Mouse (Mus musculus) cerebellum, adult 2 months (tissue): Measurements from ENCODE around the gene Pfdn4.

Source experiments
- CTCF ChIP-seq: fragments of 200-500 bp; IDR thresholded peaks from 2 replicates; pipeline ENCODE4 v1.5.1; 2011; ENCODE audit warnings: low read depth, mild to moderate bottlenecking, control low read depth, low read length, moderate library complexity, borderline replicate concordance; ENCODE audit not compliant: insufficient read depth
- POLR2A ChIP-seq: fragments of 200-500 bp; IDR thresholded peaks from 2 replicates; pipeline ENCODE4 v1.6.1; 2011; ENCODE audit warnings: low read length, control low read depth, borderline replicate concordance; ENCODE audit not compliant: insufficient read depth

DNA sequence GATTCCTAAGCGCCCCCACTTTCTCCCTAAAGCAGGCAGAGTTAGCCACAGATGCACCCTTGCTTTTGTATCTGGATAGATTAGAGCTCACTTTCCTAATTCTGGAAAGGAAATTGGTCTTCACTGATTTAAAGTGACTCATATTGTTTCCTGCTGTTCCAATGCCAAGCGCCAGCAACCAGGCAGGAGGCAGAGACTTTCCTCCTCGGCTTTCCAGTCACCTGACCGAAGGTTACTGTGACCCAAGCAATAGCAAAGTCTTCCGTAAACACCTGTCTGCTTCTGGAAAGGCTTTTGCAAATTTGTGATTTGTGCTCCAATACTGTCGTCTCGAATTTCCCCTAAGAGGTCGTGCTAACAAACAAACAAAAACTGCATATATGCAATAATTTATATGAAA, 1.8 kb downstream of the Pfdn4 start:
- no peak for TF ChIP-seq CTCF
- no peak for TF ChIP-seq POLR2A
